Mouse (Mus musculus) stomach, embryonic 15.5 days (tissue): ENCODE results near the gene Kazn. TPM values are rescaled to one million over a fixed set of nuclear protein-coding genes. Genes with fewer than 3 reads are reported as not detected.

Source experiments
- ATAC-seq: fragments of 200-750 bp; cut with Nextera tagmentation; 2 replicates; pipeline ENCODE4 v1.8.0; 2017; ENCODE audit warnings: low read depth, moderate number of reproducible peaks, moderate TSS enrichment; ENCODE audit not compliant: insufficient read depth, low FRiP score
- H3K27ac ChIP-seq: fragments of 300-500 bp; sonication (generic); 2 replicates; pipeline ENCODE4 v1.5.1; 2015; ENCODE audit warnings: mild to moderate bottlenecking, inconsistent platforms
- H3K27me3 ChIP-seq: fragments of 300-500 bp; sonication (generic); replicated peaks from 2 replicates; pipeline ENCODE4 v1.6.1; 2015; ENCODE audit warnings: inconsistent platforms
- H3K36me3 ChIP-seq: fragments of 300-500 bp; sonication (generic); 2 replicates; pipeline ENCODE4 v1.6.1; 2015; ENCODE audit warnings: inconsistent platforms
- H3K4me1 ChIP-seq: fragments of 300-500 bp; sonication (generic); 2 replicates; pipeline ENCODE4 v1.6.1; 2015; ENCODE audit warnings: inconsistent platforms
- H3K4me2 ChIP-seq: fragments of 300-500 bp; sonication (generic); 2 replicates; pipeline ENCODE4 v1.6.1; 2015; ENCODE audit warnings: mild to moderate bottlenecking, inconsistent platforms
- H3K4me3 ChIP-seq: fragments of 300-500 bp; sonication (generic); replicated peaks from 2 replicates; pipeline ENCODE4 v1.5.1; 2015; ENCODE audit warnings: inconsistent platforms
- H3K9ac ChIP-seq: fragments of 300-500 bp; sonication (generic); 2 replicates; pipeline ENCODE4 v1.6.1; 2015; ENCODE audit warnings: inconsistent platforms
- H3K9me3 ChIP-seq: fragments of 300-500 bp; sonication (generic); 2 replicates; pipeline ENCODE4 v1.6.1; 2016; ENCODE audit warnings: inconsistent platforms
- WGBS: fragments of 180-500 bp; shearing (Covaris S2); methylation state at CpG from one replicate; pipeline ENCODE4 v1.1.7; 2015; 5-methylcytosine and 5-hydroxymethylcytosine counted together
- polyA plus RNA-seq: library from polyadenylated mRNA; unstranded; fragments of >200 nt; fragmentation: Nextera tagmentation; extraction: Ambion mirVana; gene quantifications from 2 replicates; pipeline ENCODE4 v1.2.1, GENCODE M21; 2015

Gene Kazn
- polyA plus RNA-seq, 1 experiment from 2014 or later = 17.1 TPM

GRCm38 (mm10) chr4:142135515-142135914, 103.7 kb downstream of the Kazn start:
- H3K36me3 ChIP-seq = no peaks in the 10 kb centered on the region
- H3K27ac ChIP-seq = no peak overlapping the region
- no peak overlapping the region for H3K4me2 ChIP-seq
- no peaks in the 10 kb centered on the region for H3K9me3 ChIP-seq
- H3K4me3 ChIP-seq = no peak overlapping the region
- H3K9ac ChIP-seq = no peak overlapping the region
- ATAC-seq = no peak
- 84% methylated on average over 2 of the region's 2 CpGs for WGBS
- H3K27me3 ChIP-seq = no peaks in the 10 kb centered on the region
- H3K4me1 ChIP-seq = no peaks in the 10 kb centered on the region

- H3K9me3 ChIP-seq = no peaks in the 10 kb centered on the region
- no peak overlapping the region for H3K4me2 ChIP-seq
- no peaks in the 10 kb centered on the region for H3K36me3 ChIP-seq
- ATAC-seq = no peak
- no peaks in the 10 kb centered on the region for H3K4me1 ChIP-seq
- H3K9ac ChIP-seq = no peak overlapping the region
- no peak overlapping the region for H3K4me3 ChIP-seq
- no peak overlapping the region for H3K27ac ChIP-seq
- WGBS = 72% methylated on average over 5 of the region's 5 CpGs
- H3K27me3 ChIP-seq = no peaks in the 10 kb centered on the region
Observed at GRCm38 (mm10) chr4:142130162-142130561, 109.0 kb downstream of the Kazn start.

- Histone ChIP-seq H3K27ac (no peak overlapping the region), H3K4me1 (no peaks in the 10 kb centered on the region), H3K36me3 (no peaks in the 10 kb centered on the region), H3K9me3 (no peaks in the 10 kb centered on the region), H3K27me3 (no peaks in the 10 kb centered on the region), H3K4me2 (no peak overlapping the region), H3K4me3 (no peak overlapping the region), H3K9ac (no peak overlapping the region)
- 81% methylated on average over 6 of the region's 6 CpGs for WGBS
- no peak for ATAC-seq
Observed at GRCm38 (mm10) chr4:142127275-142127788, 111.9 kb downstream of the Kazn start.

GRCm38 (mm10) chr4:142126641-142127274, 112.4 kb downstream of the Kazn start:
- no peaks in the 10 kb centered on the region for H3K9me3 ChIP-seq
- WGBS = 62% methylated on average over 10 of the region's 10 CpGs
- H3K27me3 ChIP-seq = no peaks in the 10 kb centered on the region
- ATAC-seq = no peak
- H3K4me3 ChIP-seq = no peak overlapping the region
- no peak overlapping the region for H3K9ac ChIP-seq
- no peaks in the 10 kb centered on the region for H3K36me3 ChIP-seq
- H3K4me2 ChIP-seq = no peak overlapping the region
- no peak overlapping the region for H3K27ac ChIP-seq
- no peaks in the 10 kb centered on the region for H3K4me1 ChIP-seq

- Histone ChIP-seq H3K27me3 (no peaks in the 10 kb centered on the region), H3K4me2 (no peak overlapping the region), H3K9ac (no peak overlapping the region), H3K4me1 (no peaks in the 10 kb centered on the region), H3K4me3 (no peak overlapping the region), H3K36me3 (no peaks in the 10 kb centered on the region), H3K9me3 (no peaks in the 10 kb centered on the region), H3K27ac (no peak overlapping the region)
- ATAC-seq = no peak
- 35% methylated on average over 1 of the region's 1 CpGs for WGBS
Observed at GRCm38 (mm10) chr4:142121164-142121563, 118.0 kb downstream of the Kazn start.

GRCm38 (mm10) chr4:142118522-142118921, 120.7 kb downstream of the Kazn start:
- Histone ChIP-seq H3K27ac (no peak overlapping the region), H3K9ac (no peak overlapping the region), H3K9me3 (no peaks in the 10 kb centered on the region), H3K4me2 (no peak overlapping the region), H3K27me3 (no peaks in the 10 kb centered on the region), H3K4me3 (no peak overlapping the region), H3K4me1 (no peaks in the 10 kb centered on the region), H3K36me3 (no peaks in the 10 kb centered on the region)
- no peak for ATAC-seq
- WGBS = 33% methylated on average over 7 of the region's 7 CpGs

- Histone ChIP-seq H3K4me3 (no peak overlapping the region), H3K36me3 (no peaks in the 10 kb centered on the region), H3K9ac (no peak overlapping the region), H3K27me3 (no peaks in the 10 kb centered on the region), H3K4me2 (no peak overlapping the region), H3K27ac (no peak overlapping the region), H3K4me1 (no peaks in the 10 kb centered on the region), H3K9me3 (no peaks in the 10 kb centered on the region)
- no peak for ATAC-seq
- 85% methylated on average over 12 of the region's 12 CpGs for WGBS
Observed at GRCm38 (mm10) chr4:142117993-142118392, 121.2 kb downstream of the Kazn start.

GRCm38 (mm10) chr4:142113306-142113705, 125.9 kb downstream of the Kazn start:
- Histone ChIP-seq H3K36me3 (no peaks in the 10 kb centered on the region), H3K27me3 (no peaks in the 10 kb centered on the region), H3K9ac (no peak overlapping the region), H3K4me1 (no peaks in the 10 kb centered on the region), H3K4me3 (no peak overlapping the region), H3K9me3 (no peaks in the 10 kb centered on the region), H3K27ac (no peak overlapping the region), H3K4me2 (no peak overlapping the region)
- WGBS = 29% methylated on average over 8 of the region's 8 CpGs
- ATAC-seq = no peak; the same call in 1 of the 2 replicates

GRCm38 (mm10) chr4:142103081-142103671, 136.0 kb downstream of the Kazn start:
- Histone ChIP-seq H3K9me3 (no peaks in the 10 kb centered on the region), H3K4me3 (no peak overlapping the region), H3K27me3 (no peaks in the 10 kb centered on the region), H3K27ac (no peak overlapping the region), H3K4me1 (peaks cover 13% of the 10 kb centered on the region), H3K36me3 (no peaks in the 10 kb centered on the region), H3K4me2 (no peak overlapping the region), H3K9ac (no peak overlapping the region)
- ATAC-seq = no peak
- 40% methylated on average over 12 of the region's 12 CpGs for WGBS

- peak overlapping the region; percentile 67 for H3K27ac ChIP-seq
- WGBS = 12% methylated on average over 8 of the region's 8 CpGs
- H3K4me2 ChIP-seq = peak overlapping the region; percentile 43
- no peak overlapping the region for H3K9ac ChIP-seq
- H3K9me3 ChIP-seq = no peaks in the 10 kb centered on the region
- no peaks in the 10 kb centered on the region for H3K27me3 ChIP-seq
- H3K4me3 ChIP-seq = no peak overlapping the region
- peak; percentile 52; the same call in 1 of the 2 replicates for ATAC-seq
- no peaks in the 10 kb centered on the region for H3K36me3 ChIP-seq
- peaks cover 15% of the 10 kb centered on the region for H3K4me1 ChIP-seq
Observed at GRCm38 (mm10) chr4:142098303-142098702, 140.9 kb downstream of the Kazn start.

GRCm38 (mm10) chr4:142097871-142098270, 141.3 kb downstream of the Kazn start:
- H3K4me2 ChIP-seq = peak overlapping the region; percentile 43
- peak; percentile 32; the same call in 1 of the 2 replicates for ATAC-seq
- no peaks in the 10 kb centered on the region for H3K36me3 ChIP-seq
- peak overlapping the region; percentile 67 for H3K27ac ChIP-seq
- no peaks in the 10 kb centered on the region for H3K27me3 ChIP-seq
- H3K9me3 ChIP-seq = no peaks in the 10 kb centered on the region
- H3K4me3 ChIP-seq = no peak overlapping the region
- WGBS = 13% methylated on average over 5 of the region's 5 CpGs
- H3K9ac ChIP-seq = no peak overlapping the region
- H3K4me1 ChIP-seq = peaks cover 11% of the 10 kb centered on the region

GRCm38 (mm10) chr4:142095513-142096241, 143.5 kb downstream of the Kazn start:
- H3K36me3 ChIP-seq = no peaks in the 10 kb centered on the region
- H3K27me3 ChIP-seq = no peaks in the 10 kb centered on the region
- no peaks in the 10 kb centered on the region for H3K9me3 ChIP-seq
- H3K27ac ChIP-seq = no peak overlapping the region
- no peak overlapping the region for H3K4me2 ChIP-seq
- no peak for ATAC-seq
- H3K9ac ChIP-seq = no peak overlapping the region
- WGBS = 47% methylated on average over 15 of the region's 15 CpGs
- H3K4me3 ChIP-seq = no peak overlapping the region
- H3K4me1 ChIP-seq = peaks cover 9% of the 10 kb centered on the region
